12 mouse cellular contexts compared by ENCODE assay signal in the genomic region with DNA sequence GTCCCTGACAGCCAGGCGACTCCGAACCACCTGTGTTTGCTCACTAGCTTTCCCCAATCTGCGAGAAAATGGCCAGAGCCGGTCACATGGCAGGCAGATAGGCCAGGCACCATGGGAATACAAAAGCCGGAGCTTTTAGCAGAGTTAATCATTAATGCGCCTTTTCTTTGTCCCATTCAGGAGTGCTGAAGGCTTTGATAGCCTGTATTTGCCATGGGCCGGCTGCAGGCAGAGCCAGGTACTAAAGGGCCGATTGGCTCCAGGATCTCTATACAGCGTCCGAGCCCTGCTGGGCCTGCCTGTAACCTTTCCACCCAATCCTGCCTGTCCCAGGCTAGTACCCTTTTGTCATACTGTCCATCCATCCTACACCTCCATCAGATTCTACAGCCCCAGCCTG.
A peak's percentile ranks its signal among the peaks of the same experiment; 100 is the strongest.
DNase-seq lines count a peak whose midpoint lies in the region; ATAC-seq lines count a peak whose summit lies in the region.
"Had no signal": no experiment of that assay in that cellular context is flagged by ENCODE, and none has a peak within 500 bp of the region (broad histone marks: within the 10 kb centered on the region; RNA-seq: fewer than 3 reads in every experiment).

No protein-coding gene starts in this region.

- H3K9me3 ChIP-seq in stomach, embryonic 14.5 days (ENCODE audit: control insufficient read depth, low read depth, low read length), result no peaks in the 10 kb centered on the region

- H3K4me3 ChIP-seq in stomach, embryonic 14.5 days (ENCODE audit: low read depth, low read length), result no peak overlapping the region

- peak; percentile 94 for ATAC-seq in stomach, embryonic 14.5 days (ENCODE audit: insufficient number of reproducible peaks, insufficient read depth, low FRiP score, low read depth)
- ATAC-seq: activated CD4-positive, CD25-positive, alpha-beta regulatory T cell, adult 4 months; hindbrain, embryonic 16.5 days had no signal

- no peaks in the 10 kb centered on the region for H3K4me1 ChIP-seq in stomach, embryonic 14.5 days (ENCODE audit: control insufficient read depth, insufficient read depth, low read length)

- H3K27me3 ChIP-seq in stomach, embryonic 14.5 days (ENCODE audit: control insufficient read depth, insufficient read depth, low read length), result no peaks in the 10 kb centered on the region

- DNase-seq in heart, adult 11 months, result peak; percentile 66
- no peak for DNase-seq in heart, postnatal 4 days
- peak; percentile 48 for DNase-seq in kidney, adult 9 months
- DNase-seq in lung, adult 18-20 months, result peak; percentile 77 to 85
- no peak for DNase-seq in thymus, postnatal 14 days
- no peak for DNase-seq in cerebellum, postnatal 25 days
- no peak for DNase-seq in heart, adult 18-20 months
- DNase-seq: cerebellum, adult 9-10 months; right cerebral cortex, postnatal 14 days had no signal

- H3K9ac ChIP-seq in stomach, embryonic 14.5 days (replicated peaks; ENCODE audit: low read depth, low read length), result no peak overlapping the region

- peak overlapping the region; percentile 80 for H3K27ac ChIP-seq in stomach, embryonic 14.5 days (ENCODE audit: low read length)

- H3K36me3 ChIP-seq in stomach, embryonic 14.5 days (ENCODE audit: control insufficient read depth, insufficient read depth, low read length), result no peaks in the 10 kb centered on the region; the same call in 1 of the 2 replicates

- no peak overlapping the region for H3K4me2 ChIP-seq in stomach, embryonic 14.5 days (replicated peaks; ENCODE audit: low read depth, low read length)

- WGBS in stomach, embryonic 14.5 days, result 50% methylated on average over 10 of the region's 10 CpGs

Comparison
In these comparisons a context has a peak if more than half of its experiments do, and no peak if none do; other contexts are left out.
1. DNase-seq: peak in heart, adult 11 months (single experiment), kidney, adult 9 months (single experiment) and lung, adult 18-20 months (2 of 2); none in heart, postnatal 4 days (single experiment), thymus, postnatal 14 days (single experiment), cerebellum, postnatal 25 days (0 of 2) and heart, adult 18-20 months (0 of 2).